Mouse (Mus musculus) CD4-positive, CD25-positive, alpha-beta regulatory T cell (primary cell): ENCODE measurements around the gene Usp49. TPM values are rescaled to one million over a fixed set of nuclear protein-coding genes. Genes with fewer than 3 reads are reported as not detected.

Source experiments
- polyA plus RNA-seq: library from polyadenylated mRNA; unstranded; fragments of 100-300 nt; shearing (Covaris generic); gene quantifications from one replicate; pipeline ENCODE4 v1.2.1, GENCODE M21; 2017

Usp49 gene
- 2.1 TPM for polyA plus RNA-seq

DNA sequence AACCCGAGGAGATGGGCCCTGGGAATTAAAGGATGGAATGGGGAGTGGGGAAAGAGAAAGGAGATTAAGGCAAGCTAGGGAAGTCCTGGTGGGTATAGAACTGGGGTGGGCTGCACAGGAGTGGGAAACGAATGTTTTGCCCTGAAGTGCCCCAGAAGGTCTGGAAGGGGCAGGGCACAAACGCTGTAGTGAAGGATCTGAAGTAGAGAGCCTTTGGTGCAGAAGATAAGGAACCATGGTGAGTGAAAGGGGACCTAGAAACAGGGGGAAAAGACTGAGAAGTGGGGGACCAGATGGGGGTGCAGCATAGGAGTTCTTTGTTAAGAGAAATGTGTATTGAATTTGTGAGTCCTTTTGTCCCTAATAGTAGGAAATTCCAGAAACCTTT lies at the start of gene Usp49:
TSS of gene Usp49 (plus strand) at position 13 of the 388 bp plus-strand sequence.

GRCm38 (mm10) chr17:47610849-47611660 lies 19.4 kb upstream of the Usp49 start, which contains the start of the genes Bysl, Med20 and Gm20517:
Bysl (minus strand) TSS chr17:47611492.
Med20 (plus strand) TSS chr17:47611582.
Gm20517 (plus strand) TSS chr17:47611589.

GRCm38 (mm10) chr17:47688344-47688607 lies 57.8 kb downstream of the Usp49 start, which contains the start of gene Tomm6:
Tomm6 (minus strand) TSS chr17:47688386.

GRCm38 (mm10) chr17:47688608-47689575 lies 58.4 kb downstream of the Usp49 start, which contains the start of gene Frs3:
Frs3 (plus strand) TSS chr17:47689030.

DNA sequence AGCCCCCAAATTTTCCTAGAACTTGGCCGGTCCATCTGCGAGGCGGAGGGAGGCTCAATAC lies 63.8 kb downstream of the Usp49 start, which contains the start of gene Gm21981:
TSS of gene Gm21981 (minus strand) at position 14 of the 61 bp plus-strand sequence.

GRCm38 (mm10) chr17:47694503-47695336 lies 64.2 kb downstream of the Usp49 start, which contains the start of gene Prickle4:
Prickle4 (minus strand) TSS chr17:47694736.

GRCm38 (mm10) chr17:47726566-47726965 lies 96.1 kb downstream of the Usp49 start, which contains the start of gene Pgc:
Pgc (plus strand) TSS chr17:47726842.

Other genes with a start within 250 kb of the Usp49 start
- 2.7 TPM for gene Guca1b, start 245.3 kb upstream of the Usp49 start, polyA plus RNA-seq
- not detected for gene Guca1a, start 230.1 kb upstream of the Usp49 start, polyA plus RNA-seq
- gene AI661453, start 194.1 kb upstream of the Usp49 start, polyA plus RNA-seq: not detected
- gene 1700001C19Rik, start 193.3 kb upstream of the Usp49 start, polyA plus RNA-seq: not detected
- gene Taf8, start 128.4 kb upstream of the Usp49 start, polyA plus RNA-seq: 58.7 TPM
- gene Ccnd3, start 125.6 kb upstream of the Usp49 start, polyA plus RNA-seq: 275 TPM
- 18.1 TPM for gene Bysl, start 19.2 kb upstream of the Usp49 start, polyA plus RNA-seq
- gene Med20, start 19.1 kb upstream of the Usp49 start, polyA plus RNA-seq: 38.1 TPM
- 1.8 TPM for gene Gm20517, start 19.1 kb upstream of the Usp49 start, polyA plus RNA-seq
- 265 TPM for gene Tomm6, start 57.7 kb downstream of the Usp49 start, polyA plus RNA-seq
- gene Frs3, start 58.3 kb downstream of the Usp49 start, polyA plus RNA-seq: 1.2 TPM
- gene Gm21981, start 63.8 kb downstream of the Usp49 start, polyA plus RNA-seq: not detected
- gene Prickle4, start 64.0 kb downstream of the Usp49 start, polyA plus RNA-seq: not detected
- not detected for gene Pgc, start 96.2 kb downstream of the Usp49 start, polyA plus RNA-seq
- 37.0 TPM for gene Tfeb, start 106.3 kb downstream of the Usp49 start, polyA plus RNA-seq
- gene Mdfi, start 204.0 kb downstream of the Usp49 start, polyA plus RNA-seq: not detected